Mouse (Mus musculus) testis, adult 2 months (tissue): ENCODE data around the gene Atp4a.

Source experiments
- CTCF ChIP-seq: fragments of 200-500 bp; IDR thresholded peaks from 2 replicates; pipeline ENCODE4 v1.5.1; 2012; ENCODE audit warnings: low read depth, mild to moderate bottlenecking, inconsistent platforms, low read length, moderate library complexity; ENCODE audit not compliant: control insufficient read depth, insufficient read depth, insufficient replicate concordance
- POLR2A ChIP-seq: fragments of 200-500 bp; IDR thresholded peaks from 2 replicates; pipeline ENCODE4 v1.6.1; 2012; ENCODE audit warnings: low read depth, mild to moderate bottlenecking, inconsistent platforms, low read length, moderate library complexity; ENCODE audit not compliant: control insufficient read depth

GRCm38 (mm10) chr7:30711942-30712341 lies at the start of gene Atp4a:
- TF ChIP-seq POLR2A (no peak), CTCF (no peak)
